Mouse (Mus musculus) forelimb bud, embryonic 11.5 days (tissue): ENCODE measurements around the gene Rabggtb.

Source experiments
- DNase-seq: peaks from one replicate; pipeline ENCODE4 v3.0.0-alpha.2; 2012; ENCODE audit warnings: low read depth, low spot score

The Rabggtb gene

GRCm38 (mm10) chr3:153921147-153921910 is 8.5 kb upstream of the Rabggtb start:
- DNase-seq = no peak

- DNase-seq = no peak
Measured at GRCm38 (mm10) chr3:153917200-153917599, 4.4 kb upstream of the Rabggtb start.

DNA sequence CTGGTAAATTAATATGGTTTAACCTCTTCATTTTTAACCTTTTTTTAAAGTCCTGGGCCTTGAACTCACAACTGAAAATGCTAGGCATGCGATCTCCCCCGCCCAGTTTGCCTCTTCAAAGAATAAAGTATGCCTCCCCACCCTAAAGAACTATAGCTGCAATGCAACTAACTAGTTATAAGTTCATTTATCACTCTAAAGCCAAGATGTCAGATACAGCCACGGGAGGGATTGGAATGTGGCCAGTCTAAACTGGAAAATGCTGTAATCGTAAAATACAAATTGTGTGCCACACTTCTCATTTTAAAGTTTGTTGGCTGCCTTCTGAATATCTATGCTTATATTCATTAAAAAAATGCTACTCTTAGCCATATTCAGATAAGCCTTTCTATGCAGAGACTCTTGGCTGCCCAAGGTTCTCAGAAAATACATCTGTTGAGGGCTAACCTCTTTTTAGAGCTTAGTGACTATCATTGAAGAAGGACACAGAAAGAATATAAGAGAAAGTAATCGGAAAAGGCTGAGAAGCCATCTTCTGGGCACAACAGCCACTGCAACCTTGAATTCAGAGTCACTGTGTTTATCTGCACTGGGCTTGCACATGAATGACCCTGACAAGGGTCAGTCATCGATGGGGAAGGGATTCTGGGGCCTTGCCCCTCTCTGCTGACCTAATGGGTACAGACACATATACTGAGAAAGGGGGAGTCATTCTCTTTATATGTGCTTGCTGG is 868 bp upstream of the Rabggtb start:
- no peak for DNase-seq

DNA sequence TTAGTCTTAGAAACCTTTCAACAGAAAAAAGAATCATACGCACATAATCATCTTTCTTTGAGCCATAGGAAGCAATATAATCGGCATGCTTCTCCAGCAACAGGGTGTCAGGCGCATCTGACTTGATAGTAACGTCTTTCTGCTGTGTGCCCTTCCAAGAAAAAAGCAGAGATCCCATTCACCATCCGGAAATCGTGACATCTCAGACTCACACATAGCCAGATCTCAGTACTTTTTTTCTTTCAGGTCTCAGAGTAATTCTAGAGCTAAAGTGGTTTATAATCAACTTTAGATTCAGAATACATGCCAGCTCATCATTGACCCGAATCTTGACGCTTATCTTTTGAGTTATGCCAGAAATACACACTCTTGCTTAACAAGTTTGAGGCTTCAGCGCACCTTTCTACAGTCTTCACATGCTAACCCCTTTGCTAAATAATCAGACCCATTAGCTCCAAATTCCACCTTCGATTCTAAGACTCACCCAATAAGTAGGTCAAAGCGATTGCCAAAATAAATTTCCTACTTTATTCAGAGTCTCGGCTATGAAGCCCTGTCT is 848 bp downstream of the Rabggtb start:
- DNase-seq = no peak

- no peak for DNase-seq
Measured at GRCm38 (mm10) chr3:153911197-153911881, 1.5 kb downstream of the Rabggtb start.

- no peak for DNase-seq
Measured at GRCm38 (mm10) chr3:153910489-153910888, 2.3 kb downstream of the Rabggtb start.

DNA sequence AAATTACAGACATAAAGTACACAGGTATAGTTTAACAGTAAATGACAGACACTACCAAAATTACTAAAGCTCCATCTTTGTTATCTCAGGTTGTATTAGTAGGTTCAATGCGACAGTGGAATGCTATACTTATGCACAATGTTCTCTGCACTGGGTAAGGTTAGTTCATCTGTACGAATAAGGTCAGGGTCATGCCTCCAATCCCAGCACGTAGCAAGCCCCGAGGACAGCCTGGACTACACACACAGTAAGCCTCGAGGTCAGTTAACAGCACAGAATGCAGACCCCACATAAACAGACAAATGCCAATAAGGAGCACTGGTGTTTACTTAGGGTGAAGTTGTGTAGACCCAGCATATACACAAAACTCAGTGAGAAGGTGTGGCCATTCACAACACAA is 3.9 kb downstream of the Rabggtb start:
- no peak for DNase-seq

GRCm38 (mm10) chr3:153906136-153906871 is 6.5 kb downstream of the Rabggtb start, which contains the start of gene Msh4:
Gene Msh4, minus strand, starts transcription at chr3:153906138.
- DNase-seq = no peak

- DNase-seq = no peak
Measured at GRCm38 (mm10) chr3:153905251-153906135, 7.3 kb downstream of the Rabggtb start.

GRCm38 (mm10) chr3:153904586-153904985 is 8.2 kb downstream of the Rabggtb start:
- DNase-seq = no peak

GRCm38 (mm10) chr3:153902595-153902994 is 10.2 kb downstream of the Rabggtb start:
- DNase-seq = no peak

DNA sequence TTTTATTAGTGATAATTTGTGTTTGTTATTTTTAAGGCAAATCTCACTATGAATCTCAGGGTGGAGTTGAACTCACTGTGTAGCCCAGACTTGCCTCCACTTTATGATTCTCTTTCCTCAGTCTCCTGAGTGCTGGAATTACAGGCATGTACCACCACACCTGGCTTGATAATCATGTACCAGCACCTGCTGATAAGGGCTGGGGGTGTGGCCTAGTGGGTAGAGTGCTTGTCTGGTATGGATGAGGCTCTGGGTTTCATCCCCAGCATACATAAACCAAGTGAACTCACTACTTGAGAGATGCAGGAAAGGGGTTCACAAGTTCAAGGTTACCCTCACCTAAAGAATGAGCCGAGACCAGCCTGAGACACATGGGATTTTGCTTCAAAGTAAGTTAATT is 10.9 kb downstream of the Rabggtb start:
- no peak for DNase-seq

- DNase-seq = no peak
Measured at GRCm38 (mm10) chr3:153897216-153897615, 15.6 kb downstream of the Rabggtb start.

DNA sequence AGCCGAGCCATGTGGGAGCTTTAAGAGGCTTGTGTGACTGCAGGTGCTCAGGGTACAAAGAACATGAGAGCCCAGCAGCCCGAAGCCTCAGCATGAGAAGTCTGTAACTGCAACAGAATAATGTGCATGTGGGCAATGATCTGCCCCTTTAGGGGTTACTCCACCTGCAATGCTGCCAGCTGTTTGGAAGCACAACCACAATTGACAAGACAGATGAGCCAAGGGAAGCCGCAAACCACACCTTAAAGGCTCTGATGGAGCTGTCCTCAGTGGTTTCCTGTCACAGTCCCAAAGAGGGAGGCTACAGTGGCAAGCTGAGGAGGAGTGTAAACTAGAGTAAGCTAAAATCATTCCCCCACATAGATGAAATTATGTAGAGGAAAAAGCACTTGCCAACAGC is 17.4 kb downstream of the Rabggtb start:
- DNase-seq = no peak

GRCm38 (mm10) chr3:153889188-153889781 is 23.5 kb downstream of the Rabggtb start:
- DNase-seq = no peak

GRCm38 (mm10) chr3:153888141-153888540 is 24.7 kb downstream of the Rabggtb start:
- DNase-seq = no peak

DNA sequence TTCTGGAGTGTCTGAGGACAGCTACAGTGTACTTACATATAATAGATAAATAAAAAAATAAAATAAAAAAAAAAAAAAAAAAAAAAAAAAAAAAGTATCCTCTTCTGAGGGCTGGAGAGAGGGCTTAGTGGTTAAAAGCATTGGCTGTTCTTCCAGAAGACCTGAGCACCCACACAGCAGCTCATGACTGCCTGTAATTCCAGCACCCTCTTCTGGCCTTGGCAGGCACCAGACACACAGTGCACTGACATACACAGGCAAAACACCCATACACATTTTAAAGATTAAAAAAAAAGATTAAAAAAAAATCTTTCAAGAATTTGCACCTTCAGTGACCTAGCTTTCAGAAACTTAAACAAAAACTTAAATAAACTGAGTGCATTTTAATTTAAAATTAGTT is 26.5 kb downstream of the Rabggtb start:
- no peak for DNase-seq

GRCm38 (mm10) chr3:153871396-153871795 is 41.4 kb downstream of the Rabggtb start:
- no peak for DNase-seq

GRCm38 (mm10) chr3:153867149-153868136 is 45.4 kb downstream of the Rabggtb start:
- DNase-seq = no peak
